Mouse (Mus musculus) Patski (cell line): ENCODE results near the gene Tmem164. TPM values are rescaled to one million over a fixed set of nuclear protein-coding genes. Genes with fewer than 3 reads are reported as not detected.

Source experiments
- ATAC-seq: fragments of 100-300 bp; one replicate; pipeline ENCODE4 v1.8.0; 2021
- CTCF ChIA-PET: fragments of 350-600 bp; sonication (Branson Sonifier 250); formaldehyde crosslinking; loops from one replicate; lab custom pipeline; 2022; ENCODE audit warnings: inconsistent platforms; lab: Charles Lee
- POLR2A ChIA-PET: fragments of 350-600 bp; sonication (Branson Sonifier 250); formaldehyde crosslinking; loops from one replicate; lab custom pipeline; 2022; ENCODE audit warnings: antibody characterized with exemption, inconsistent platforms; lab: Charles Lee
- DNase-seq: peaks from one replicate; pipeline ENCODE4 v3.0.0-alpha.2; 2011; ENCODE audit warnings: low read depth, low spot score
- H3K27me3 ChIP-seq: fragments of 371-371 bp; one replicate; pipeline ENCODE4 v1.5.1; 2021
- CTCF ChIP-seq: fragments of 100-300 bp; IDR thresholded peaks from one replicate; pipeline ENCODE4 v1.5.1; 2021
- in situ Hi-C: fragments of 300-500 bp; cut with MboI; formaldehyde crosslinking; loops from 3 replicates; pipeline ENCODE4 v1.11.1; 2018; ENCODE audit warnings: low pct_unique_long_range_greater_than_20kb, mixed read lengths
- polyA plus RNA-seq: library from polyadenylated mRNA; unstranded; gene quantifications from one replicate; pipeline ENCODE4 v1.2.3, GENCODE M21; 2021

Gene Tmem164
- polyA plus RNA-seq, 1 experiment from 2014 or later, result 39.1 TPM

GRCm38 (mm10) chrX:142737099-142737498, 55.9 kb downstream of the Tmem164 start:
- ATAC-seq, result no peak
- H3K27me3 ChIP-seq, result peaks cover 15% of the 10 kb centered on the region
- CTCF ChIA-PET, result interaction anchor here (1.0 kb wide), 1 partner anchor 12 kb away, joined by 3 read pairs; no protein-coding TSS in a partner anchor
- POLR2A ChIA-PET, result interaction anchor here (0.5 kb wide), 1 partner anchor 17 kb away, joined by 3 read pairs; no protein-coding TSS in a partner anchor
- no peak for TF ChIP-seq CTCF
- in situ Hi-C loops, result no loop called here
- DNase-seq, result no peak

DNA sequence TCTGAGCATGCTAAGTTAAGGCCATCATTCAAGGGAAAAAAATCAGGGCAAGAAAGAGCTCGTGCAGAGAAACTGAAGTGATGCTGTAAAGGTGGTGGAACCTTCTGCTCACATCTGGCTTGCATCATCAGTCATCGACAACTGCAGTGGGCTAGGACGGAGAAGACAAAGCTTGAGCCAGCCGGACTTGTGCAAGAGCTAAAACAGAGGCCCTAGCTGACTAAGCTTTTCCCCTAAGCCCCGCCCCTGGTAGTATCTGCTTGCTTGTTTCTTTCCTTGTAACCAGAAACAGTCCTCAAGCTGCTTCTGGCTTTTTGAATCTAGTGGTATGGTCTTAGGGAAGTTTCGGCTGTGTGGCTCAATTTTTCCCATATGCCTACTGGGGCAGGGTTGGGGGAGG, 56.5 kb downstream of the Tmem164 start:
- peaks cover 15% of the 10 kb centered on the region for H3K27me3 ChIP-seq
- in situ Hi-C loops, result no loop called here
- ChIA-PET POLR2A (no interaction called here), CTCF (interaction anchor here (1.0 kb wide), 1 partner anchor 12 kb away, joined by 3 read pairs; no protein-coding TSS in a partner anchor)
- DNase-seq (no peak), ATAC-seq (no peak)
- TF ChIP-seq CTCF, result no peak

DNA sequence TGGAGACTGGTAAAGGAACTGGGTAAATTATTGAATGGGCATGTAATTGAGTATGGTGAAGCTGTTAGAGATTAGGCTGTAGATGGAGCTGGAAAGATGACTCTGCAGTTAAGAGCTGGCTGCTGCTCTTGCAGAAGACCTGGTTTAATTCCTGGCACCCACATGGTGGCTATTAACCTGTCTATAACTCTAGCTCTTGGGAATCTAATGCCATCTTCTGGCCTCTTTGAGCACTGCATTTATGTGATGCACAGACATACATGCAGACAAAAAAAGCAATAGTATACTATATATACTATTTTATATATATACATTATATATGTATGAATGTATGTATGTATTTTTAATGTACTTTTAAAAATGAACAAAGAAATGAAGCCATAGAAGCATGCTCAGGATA, 66.2 kb downstream of the Tmem164 start:
- CTCF ChIA-PET, result interaction anchor here (0.7 kb wide), 1 partner anchor 20 kb away, joined by 3 read pairs; no protein-coding TSS in a partner anchor
- in situ Hi-C loops, result no loop called here
- POLR2A ChIA-PET, result no interaction called here
- ATAC-seq (no peak), DNase-seq (no peak)
- H3K27me3 ChIP-seq, result peaks cover 15% of the 10 kb centered on the region
- peak; percentile 33 for TF ChIP-seq CTCF

DNA sequence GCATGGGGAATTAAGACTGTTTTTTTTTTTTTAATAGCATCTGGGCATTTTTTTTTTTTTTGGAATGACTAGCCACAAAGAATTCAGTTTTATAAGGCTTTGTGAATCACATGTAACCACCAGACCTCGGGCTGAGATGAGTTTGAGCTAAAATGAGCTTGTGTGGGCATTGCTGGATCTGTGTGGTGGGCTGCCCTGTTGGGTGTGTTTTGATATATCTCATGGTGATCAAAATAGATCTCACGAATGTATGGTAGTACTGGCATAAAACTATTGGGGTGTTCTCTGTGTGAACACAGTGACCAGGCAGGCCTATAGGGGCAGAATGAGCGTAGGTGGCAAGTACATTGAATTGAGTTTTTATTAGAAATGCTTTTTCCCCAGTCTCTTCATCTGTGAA, 67.4 kb downstream of the Tmem164 start:
- peaks cover 15% of the 10 kb centered on the region for H3K27me3 ChIP-seq
- ChIA-PET CTCF (no interaction called here), POLR2A (no interaction called here)
- no peak for TF ChIP-seq CTCF
- no peak for DNase-seq
- in situ Hi-C loops, result no loop called here
- ATAC-seq, result no peak

DNA sequence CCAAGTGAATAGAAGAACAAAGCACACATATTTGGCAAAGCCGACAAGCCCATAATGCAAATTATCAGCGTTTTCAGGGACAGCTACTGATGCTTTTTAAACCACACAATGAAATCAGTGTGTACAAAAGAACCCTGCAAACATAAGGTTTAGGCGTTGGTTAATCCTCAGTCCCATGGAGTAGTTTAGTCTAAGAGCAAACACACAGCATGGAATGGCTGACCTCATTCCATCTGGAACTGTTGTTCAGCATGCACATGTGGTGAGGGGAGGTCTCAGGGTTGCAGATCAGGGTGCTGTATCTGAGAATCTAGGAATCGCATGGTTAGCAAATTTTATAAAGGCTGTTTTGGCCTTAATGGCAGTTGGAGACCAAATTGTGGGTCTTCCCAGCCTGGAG, 69.6 kb downstream of the Tmem164 start:
- DNase-seq (no peak), ATAC-seq (no peak)
- in situ Hi-C loops, result no loop called here
- POLR2A ChIA-PET, result no interaction called here
- no peak for TF ChIP-seq CTCF
- peaks cover 11% of the 10 kb centered on the region for H3K27me3 ChIP-seq
- CTCF ChIA-PET, result interaction anchor here (0.9 to 1.2 kb wide), 2 partner anchors 17 to 52 kb away, joined by 3 read pairs; no protein-coding TSS in a partner anchor

DNA sequence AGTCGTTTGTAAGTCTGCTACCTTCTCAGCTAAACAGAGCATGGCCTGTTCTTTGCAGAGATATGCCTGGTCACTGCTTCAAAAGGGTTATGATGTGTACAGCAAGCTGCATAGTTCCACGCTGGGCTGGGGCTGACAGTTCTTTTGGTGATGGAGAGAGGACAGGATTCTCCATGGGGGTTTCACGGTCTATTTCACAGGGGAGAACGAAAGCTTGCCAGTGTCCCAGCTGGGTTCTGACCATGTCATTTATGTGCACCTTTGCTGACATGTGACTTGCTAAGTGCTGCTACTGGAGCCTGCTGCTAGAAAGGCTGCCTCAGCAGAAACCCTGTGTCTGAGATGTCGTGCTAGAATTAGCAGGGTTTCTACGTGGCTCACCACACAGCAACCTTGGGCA, 74.3 kb downstream of the Tmem164 start:
- POLR2A ChIA-PET, result no interaction called here
- peaks cover 12% of the 10 kb centered on the region for H3K27me3 ChIP-seq
- TF ChIP-seq CTCF, result no peak
- ATAC-seq (no peak), DNase-seq (no peak)
- CTCF ChIA-PET, result no interaction called here
- in situ Hi-C loops, result no loop called here

- no peak for DNase-seq
- ChIA-PET POLR2A (no interaction called here), CTCF (no interaction called here)
- TF ChIP-seq CTCF, result no peak
- in situ Hi-C loops, result no loop called here
- ATAC-seq, result no peak
- peaks cover 16% of the 10 kb centered on the region for H3K27me3 ChIP-seq
Measured at GRCm38 (mm10) chrX:142760415-142760814, 79.2 kb downstream of the Tmem164 start.

DNA sequence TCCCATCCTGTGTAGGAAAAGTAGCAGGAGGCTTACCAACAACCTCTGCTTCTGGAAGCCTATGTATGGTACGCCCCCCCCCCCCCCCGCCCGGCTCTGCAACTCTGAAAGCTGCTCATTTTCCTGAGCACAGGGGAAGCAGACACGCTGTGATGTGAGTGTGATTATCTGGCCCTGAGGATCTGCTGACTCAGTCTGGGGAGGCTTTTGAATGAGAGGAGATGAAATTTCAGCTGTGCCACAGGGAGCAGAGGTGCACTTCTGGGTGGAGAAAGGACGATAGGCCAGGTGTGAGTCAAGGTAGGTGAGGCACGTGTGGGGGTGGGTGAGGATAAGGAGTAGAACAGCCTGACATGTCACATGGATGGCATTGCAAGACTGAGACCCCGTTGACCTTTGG, 82.1 kb downstream of the Tmem164 start:
- H3K27me3 ChIP-seq, result peaks cover 13% of the 10 kb centered on the region
- no peak for ATAC-seq
- in situ Hi-C loops, result no loop called here
- no peak for DNase-seq
- POLR2A ChIA-PET, result no interaction called here
- no peak for TF ChIP-seq CTCF
- CTCF ChIA-PET, result interaction anchor here (1.0 kb wide), 1 partner anchor 64 kb away, joined by 4 read pairs; no protein-coding TSS in a partner anchor

- ChIA-PET POLR2A (no interaction called here), CTCF (no interaction called here)
- ATAC-seq, result no peak
- in situ Hi-C loops, result no loop called here
- no peak for TF ChIP-seq CTCF
- H3K27me3 ChIP-seq, result peaks cover 5% of the 10 kb centered on the region
- no peak for DNase-seq
Measured at GRCm38 (mm10) chrX:142769698-142770097, 88.5 kb downstream of the Tmem164 start.

GRCm38 (mm10) chrX:142773658-142774057, 92.5 kb downstream of the Tmem164 start:
- no peak for TF ChIP-seq CTCF
- CTCF ChIA-PET, result interaction anchor here (0.7 kb wide), 1 partner anchor 49 kb away, joined by 3 read pairs; no protein-coding TSS in a partner anchor
- POLR2A ChIA-PET, result no interaction called here
- peaks cover 6% of the 10 kb centered on the region for H3K27me3 ChIP-seq
- ATAC-seq, result no peak
- in situ Hi-C loops, result no loop called here
- no peak for DNase-seq

DNA sequence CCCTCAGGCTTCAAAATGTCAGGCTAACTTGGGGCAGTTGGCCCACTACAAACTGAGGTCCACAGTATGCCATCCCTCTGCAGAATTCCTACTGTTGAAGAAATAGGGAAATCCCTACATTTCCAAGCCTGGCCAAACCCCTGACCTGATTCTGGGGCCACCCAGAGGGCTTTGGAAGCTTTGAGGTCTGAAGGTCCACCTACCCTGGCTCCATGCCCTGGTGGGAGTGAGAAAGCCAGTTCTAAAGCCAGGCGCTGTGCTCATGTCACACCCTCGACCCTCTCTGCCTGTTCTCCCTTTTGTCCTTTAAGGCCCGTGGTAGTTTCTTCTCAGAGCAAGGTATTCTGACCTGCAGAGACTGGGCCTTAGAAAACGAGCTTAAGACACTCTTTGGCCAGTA, 94.9 kb downstream of the Tmem164 start:
- in situ Hi-C loops, result no loop called here
- CTCF ChIA-PET, result interaction anchor here (1.3 kb wide), 1 partner anchor 19 kb away, joined by 3 read pairs; no protein-coding TSS in a partner anchor
- ATAC-seq, result no peak
- POLR2A ChIA-PET, result no interaction called here
- peaks cover 15% of the 10 kb centered on the region for H3K27me3 ChIP-seq
- TF ChIP-seq CTCF, result no peak
- DNase-seq, result no peak

DNA sequence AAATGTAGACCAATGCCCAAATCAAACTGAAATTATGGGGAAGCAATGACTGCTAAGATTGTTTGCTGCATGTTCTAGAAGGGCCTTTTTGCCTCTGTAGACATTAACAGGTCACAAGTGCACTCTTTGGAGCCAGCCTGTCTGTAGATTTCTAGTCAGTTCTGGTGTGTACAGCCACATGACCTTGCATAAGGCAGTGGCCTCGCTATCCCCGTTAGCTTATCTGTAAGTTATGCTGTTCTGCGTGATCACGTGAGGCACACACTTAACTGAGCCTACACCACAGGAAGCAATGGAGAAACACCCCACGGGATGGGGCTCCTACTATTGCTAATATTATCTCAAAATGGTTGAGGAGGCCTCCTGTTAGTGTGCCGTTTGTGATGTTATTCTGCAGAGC, 97.4 kb downstream of the Tmem164 start:
- DNase-seq, result no peak
- ATAC-seq, result no peak
- H3K27me3 ChIP-seq, result peaks cover 15% of the 10 kb centered on the region
- POLR2A ChIA-PET, result no interaction called here
- in situ Hi-C loops, result no loop called here
- TF ChIP-seq CTCF, result no peak
- CTCF ChIA-PET, result no interaction called here
